Mouse (Mus musculus) megakaryocyte, embryonic 14.5 days (primary cell): ENCODE results near the gene Sh3pxd2a. TPM values are rescaled to one million over a fixed set of nuclear protein-coding genes. Genes with fewer than 3 reads are reported as not detected.

ENCODE experiments used
- H3K27me3 ChIP-seq: replicated peaks from 2 replicates; pipeline ENCODE3; 2012; ENCODE audit warnings: inconsistent platforms
- H3K36me3 ChIP-seq: replicated peaks from 2 replicates; pipeline ENCODE3; 2012; ENCODE audit warnings: low read length, inconsistent platforms, mixed read lengths
- H3K4me1 ChIP-seq: 2 replicates; pipeline ENCODE4 v1.6.1; 2012; ENCODE audit warnings: inconsistent platforms
- H3K4me3 ChIP-seq: replicated peaks from 2 replicates; pipeline ENCODE3; 2012; ENCODE audit warnings: moderate library complexity, mild to moderate bottlenecking, inconsistent platforms
- H3K9me3 ChIP-seq: 2 replicates; pipeline ENCODE4 v1.6.1; 2012; ENCODE audit warnings: inconsistent platforms
- FLI1 ChIP-seq: IDR thresholded peaks from 2 replicates; pipeline ENCODE4 v1.6.1; 2012; ENCODE audit warnings: low read length, inconsistent platforms, mixed read lengths
- GATA1 ChIP-seq: IDR thresholded peaks from 3 replicates; pipeline ENCODE4 v1.6.1; 2012; ENCODE audit warnings: mixed read lengths, low read length, inconsistent platforms, borderline replicate concordance
- polyA plus RNA-seq: library from polyadenylated mRNA; stranded (reverse); fragments of >175 nt; gene quantifications from 2 replicates; pipeline ENCODE4 v1.2.3, GENCODE M21; 2012; ENCODE audit warnings: low replicate concordance; ENCODE audit not compliant: insufficient read depth

Gene Sh3pxd2a
- polyA plus RNA-seq, 1 experiment = 0.21 TPM

GRCm38 (mm10) chr19:47471808-47472207, 7.6 kb upstream of the Sh3pxd2a start:
- Histone ChIP-seq H3K4me1 (no peaks in the 10 kb centered on the region), H3K9me3 (peaks cover 3% of the 10 kb centered on the region; the same call in 1 of the 2 replicates), H3K27me3 (peaks cover 27% of the 10 kb centered on the region), H3K4me3 (no peak overlapping the region), H3K36me3 (no peaks in the 10 kb centered on the region)
- TF ChIP-seq GATA1 = no peak
- TF ChIP-seq FLI1 = no peak

- H3K9me3 ChIP-seq = peaks cover 15% of the 10 kb centered on the region
- no peak overlapping the region for H3K4me3 ChIP-seq
- H3K27me3 ChIP-seq = peaks cover 46% of the 10 kb centered on the region
- TF ChIP-seq GATA1 (no peak), FLI1 (no peak)
- H3K4me1 ChIP-seq = peaks cover 14% of the 10 kb centered on the region
- H3K36me3 ChIP-seq = no peaks in the 10 kb centered on the region
Measured at GRCm38 (mm10) chr19:47468750-47469149, 4.5 kb upstream of the Sh3pxd2a start.

DNA sequence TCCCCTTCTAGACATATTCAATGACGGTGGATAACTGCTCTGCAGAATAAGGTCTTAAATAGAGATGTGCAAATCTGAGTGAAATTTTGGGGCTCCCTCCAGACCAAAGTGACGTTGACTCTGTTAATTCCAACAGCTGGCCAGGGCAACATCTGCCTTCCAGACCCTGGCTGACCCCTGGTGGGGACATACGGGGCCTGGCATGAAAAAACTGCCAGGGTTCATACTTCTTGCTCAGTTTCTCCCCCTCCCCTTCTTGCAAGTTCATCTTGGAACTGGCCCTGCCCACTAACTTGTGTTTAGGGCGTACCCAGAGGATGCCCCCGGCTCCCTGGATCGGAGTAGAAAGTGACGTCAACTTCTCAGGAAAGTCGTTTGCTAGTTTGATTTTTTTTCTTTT, 2.6 kb upstream of the Sh3pxd2a start:
- TF ChIP-seq FLI1 (no peak), GATA1 (no peak)
- Histone ChIP-seq H3K27me3 (peaks cover 60% of the 10 kb centered on the region), H3K4me1 (peaks cover 21% of the 10 kb centered on the region), H3K9me3 (peaks cover 21% of the 10 kb centered on the region), H3K36me3 (no peaks in the 10 kb centered on the region), H3K4me3 (no peak overlapping the region)

DNA sequence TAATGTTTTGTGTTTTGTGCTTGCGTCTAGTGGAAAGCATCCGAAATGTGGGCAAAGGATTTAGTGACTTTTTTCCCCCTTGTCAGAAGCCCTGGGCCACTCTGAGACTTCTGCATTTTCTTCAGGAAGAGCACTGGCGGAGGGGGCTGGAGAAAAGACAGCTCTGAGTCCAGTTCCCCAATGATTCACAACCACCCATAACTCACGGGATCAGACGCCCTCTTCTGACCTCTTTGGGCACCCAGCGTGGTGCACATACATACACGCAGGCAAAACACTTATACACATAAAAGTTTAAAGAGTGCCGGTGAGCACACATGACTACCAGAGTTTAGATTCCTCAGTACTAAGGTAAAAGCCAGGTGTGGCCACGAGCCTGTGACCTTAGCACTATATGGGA, 1.3 kb upstream of the Sh3pxd2a start:
- no peaks in the 10 kb centered on the region for H3K36me3 ChIP-seq
- peaks cover 25% of the 10 kb centered on the region for H3K9me3 ChIP-seq
- no peak overlapping the region for H3K4me3 ChIP-seq
- peaks cover 21% of the 10 kb centered on the region for H3K4me1 ChIP-seq
- peaks cover 67% of the 10 kb centered on the region for H3K27me3 ChIP-seq
- TF ChIP-seq GATA1 (no peak), FLI1 (no peak)

DNA sequence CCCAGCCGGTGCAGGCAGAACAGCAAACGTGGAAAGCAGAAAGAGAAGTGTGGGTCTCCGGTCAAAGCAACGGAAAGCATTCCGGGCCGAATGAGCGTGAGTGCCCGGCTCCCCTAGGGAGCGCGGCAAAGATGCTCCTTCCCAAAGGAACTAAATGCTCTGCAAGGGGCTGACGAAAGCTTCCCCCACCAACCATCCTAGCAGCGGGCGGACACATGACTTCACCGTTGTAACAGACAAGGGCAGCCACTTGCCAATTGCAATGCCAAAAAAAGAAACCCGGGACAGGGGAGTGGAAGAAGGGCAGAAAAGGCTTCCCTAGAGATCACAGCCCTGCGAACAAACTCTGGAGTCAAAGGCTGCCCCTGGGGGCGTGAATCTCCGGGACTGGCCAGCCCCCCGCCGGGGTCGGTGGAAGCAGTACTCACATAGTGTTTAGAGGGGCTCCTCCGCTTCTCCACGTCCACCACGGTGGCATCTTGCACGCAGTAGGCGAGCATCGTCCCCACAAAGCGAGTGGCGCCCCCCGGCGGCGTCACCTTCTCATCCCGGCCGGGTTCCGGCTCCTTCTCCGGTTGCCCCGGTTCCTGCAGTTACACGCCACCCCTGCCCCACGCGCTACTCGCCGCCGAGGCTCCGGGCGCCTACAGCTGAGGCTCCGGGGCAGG, 431 bp downstream of the Sh3pxd2a start:
- TF ChIP-seq FLI1 = no peak
- no peak for TF ChIP-seq GATA1
- Histone ChIP-seq H3K4me1 (peaks cover 21% of the 10 kb centered on the region), H3K27me3 (peaks cover 81% of the 10 kb centered on the region), H3K36me3 (no peaks in the 10 kb centered on the region), H3K4me3 (peak overlapping the region; percentile 91), H3K9me3 (peaks cover 22% of the 10 kb centered on the region)

DNA sequence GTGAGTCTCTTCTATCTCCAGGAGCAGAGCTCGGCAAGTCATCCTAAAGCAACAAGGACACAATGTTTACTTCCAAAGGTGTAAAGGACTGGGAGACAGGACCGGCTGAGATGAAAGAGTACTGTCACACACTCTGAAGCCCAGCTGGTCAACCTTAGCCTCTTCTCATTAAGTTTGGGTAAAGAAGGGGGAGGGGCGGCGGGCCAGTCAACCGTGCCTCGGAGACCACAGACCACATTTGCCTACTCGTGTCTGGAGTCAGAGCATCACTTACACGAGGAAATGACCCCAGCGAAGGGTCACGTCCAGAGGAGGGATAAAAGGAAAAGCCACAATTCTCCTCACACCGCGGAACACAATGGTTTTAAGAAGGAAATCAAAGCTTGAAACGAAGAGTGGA, 995 bp downstream of the Sh3pxd2a start:
- H3K27me3 ChIP-seq = peaks cover 84% of the 10 kb centered on the region
- peaks cover 21% of the 10 kb centered on the region for H3K4me1 ChIP-seq
- peak overlapping the region; percentile 91 for H3K4me3 ChIP-seq

DNA sequence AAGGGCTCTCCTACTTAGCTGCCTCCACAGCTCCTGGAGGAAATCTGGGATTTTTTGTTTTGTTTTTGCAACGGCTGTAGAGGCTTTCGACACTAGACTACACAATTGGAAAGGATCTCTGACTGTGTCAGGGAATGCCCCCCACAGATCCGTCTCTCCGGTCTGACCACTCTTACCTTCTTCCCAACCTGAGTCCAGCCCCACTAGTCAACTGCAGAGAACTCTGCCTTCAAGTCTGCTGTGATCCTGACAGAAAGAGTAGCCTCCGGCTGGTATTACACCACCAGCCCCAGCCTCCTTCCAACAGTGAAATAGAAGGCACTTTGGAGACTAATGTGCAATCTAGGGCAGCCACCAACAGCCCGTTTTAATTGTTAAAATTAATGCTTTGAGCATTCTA, 1.5 kb downstream of the Sh3pxd2a start:
- TF ChIP-seq GATA1 = no peak
- TF ChIP-seq FLI1 = no peak
- no peaks in the 10 kb centered on the region for H3K36me3 ChIP-seq
- H3K4me3 ChIP-seq = no peak overlapping the region
- H3K9me3 ChIP-seq = peaks cover 22% of the 10 kb centered on the region
- H3K27me3 ChIP-seq = peaks cover 88% of the 10 kb centered on the region
- H3K4me1 ChIP-seq = peaks cover 21% of the 10 kb centered on the region

More for the DNA sequence above, 995 bp downstream of the Sh3pxd2a start:
- TF ChIP-seq GATA1 (no peak), FLI1 (no peak)
- Histone ChIP-seq H3K36me3 (no peaks in the 10 kb centered on the region), H3K9me3 (peaks cover 22% of the 10 kb centered on the region)

DNA sequence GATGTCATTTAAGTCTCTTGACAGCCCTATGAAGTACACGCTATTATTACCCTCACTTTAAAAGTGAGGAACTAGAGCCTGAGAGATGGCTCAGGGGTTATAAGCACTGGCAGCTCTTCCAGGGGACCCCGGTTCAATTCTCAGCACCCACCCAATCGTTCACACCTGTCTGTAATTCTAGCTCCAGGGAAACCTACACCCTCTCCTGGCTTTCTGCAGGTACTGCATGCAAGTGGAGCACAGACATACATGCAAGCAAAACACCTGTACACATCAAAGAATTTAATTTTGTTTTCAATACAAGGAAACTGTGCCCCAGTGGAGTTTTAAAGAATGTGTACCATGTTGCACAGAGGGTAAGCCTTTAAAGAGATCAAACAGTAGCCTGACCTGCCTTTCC, 2.4 kb downstream of the Sh3pxd2a start:
- peaks cover 90% of the 10 kb centered on the region for H3K27me3 ChIP-seq
- H3K4me1 ChIP-seq = peaks cover 21% of the 10 kb centered on the region
- TF ChIP-seq GATA1 (no peak), FLI1 (no peak)
- no peak overlapping the region for H3K4me3 ChIP-seq
- H3K9me3 ChIP-seq = peaks cover 22% of the 10 kb centered on the region
- no peaks in the 10 kb centered on the region for H3K36me3 ChIP-seq

DNA sequence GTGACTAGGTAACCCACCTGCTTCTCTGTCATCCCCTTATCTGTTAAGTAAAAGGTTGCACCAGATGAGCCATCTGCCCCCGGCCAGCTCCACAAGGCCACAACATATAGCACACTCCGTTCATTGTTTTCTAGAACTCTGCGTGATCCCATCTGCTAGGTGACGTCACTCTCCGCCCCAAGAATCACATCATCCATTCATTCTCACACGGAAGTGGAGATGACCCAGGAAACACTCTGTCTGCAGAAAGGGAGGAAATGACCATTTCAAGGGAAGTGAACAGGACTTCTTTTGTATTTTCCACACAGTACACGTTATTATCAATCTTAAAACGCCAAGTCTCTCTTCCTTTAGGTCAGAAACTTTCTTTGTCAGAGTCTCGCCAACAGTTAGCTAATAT, 2.8 kb downstream of the Sh3pxd2a start:
- peaks cover 22% of the 10 kb centered on the region for H3K9me3 ChIP-seq
- H3K36me3 ChIP-seq = no peaks in the 10 kb centered on the region
- no peak overlapping the region for H3K4me3 ChIP-seq
- TF ChIP-seq FLI1 = no peak
- no peak for TF ChIP-seq GATA1
- H3K27me3 ChIP-seq = peaks cover 86% of the 10 kb centered on the region
- peaks cover 21% of the 10 kb centered on the region for H3K4me1 ChIP-seq

DNA sequence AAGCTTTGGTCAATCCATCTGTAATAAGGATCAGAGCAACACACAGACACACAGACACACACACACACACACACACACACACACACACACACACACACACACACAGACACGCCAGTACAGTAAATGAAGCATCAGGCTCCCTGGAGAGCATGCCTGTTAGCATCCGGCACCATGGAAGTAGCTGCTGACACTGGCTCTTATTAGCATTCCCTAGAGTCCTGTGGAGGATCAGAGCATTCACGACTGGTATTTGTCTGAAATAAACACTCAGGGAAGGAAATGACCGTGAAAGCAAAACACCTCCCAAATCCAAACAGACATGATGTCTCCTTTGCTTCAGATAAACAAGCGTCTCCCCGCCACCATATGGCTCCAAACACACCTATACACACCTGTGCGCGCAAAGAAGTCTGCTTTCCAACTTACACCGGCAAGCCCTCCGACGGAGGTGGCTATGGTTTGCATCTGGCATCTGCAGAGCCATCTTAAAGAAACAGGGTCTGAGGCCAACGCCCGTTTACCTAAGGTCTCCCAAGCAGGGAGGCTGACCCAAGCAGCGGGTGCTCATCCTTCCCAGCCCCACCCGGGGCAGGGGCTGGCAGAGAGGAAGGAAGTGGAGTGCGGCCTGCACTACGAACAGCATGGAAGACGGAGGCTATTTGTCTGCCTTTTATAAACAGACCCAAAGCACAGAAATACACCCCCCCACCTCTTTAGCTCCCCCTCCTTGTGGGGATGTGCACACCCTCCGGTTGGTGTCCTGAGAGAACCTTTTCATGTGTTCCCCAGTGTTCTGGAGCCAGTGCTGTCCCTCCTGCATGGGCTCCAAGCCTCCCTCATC, 3.9 kb downstream of the Sh3pxd2a start:
- TF ChIP-seq FLI1 (no peak), GATA1 (no peak)
- Histone ChIP-seq H3K4me3 (no peak overlapping the region), H3K4me1 (peaks cover 21% of the 10 kb centered on the region), H3K9me3 (peaks cover 16% of the 10 kb centered on the region), H3K27me3 (peaks cover 83% of the 10 kb centered on the region), H3K36me3 (no peaks in the 10 kb centered on the region)
